Mouse (Mus musculus): ENCODE measurements around the gene Lrrc49.

- TF ChIP-seq POLR2A (IDR thresholded peaks at IDR 0.05; ENCODE audit: extremely low read depth, insufficient read depth, low read length) (no peak), CTCF (IDR thresholded peaks at IDR 0.05; ENCODE audit: extremely low read depth, insufficient read depth, low read length) (no peak)
Observed at GRCm38 (mm10) chr9:60571041-60571440, 116.9 kb downstream of the Lrrc49 start.
